Mouse (Mus musculus) MEL (cell line): ENCODE results near the gene Cyp17a1. TPM values are rescaled to one million over a fixed set of nuclear protein-coding genes. Genes with fewer than 3 reads are reported as not detected.

Experiments
- DNase-seq: peaks from one replicate; pipeline ENCODE4 v3.0.0; 2011; ENCODE audit warnings: low read depth, low spot score
- H3K27ac ChIP-seq: 2 replicates; pipeline ENCODE4 v1.5.1; 2012; ENCODE audit warnings: low read depth, mild to moderate bottlenecking, control low read depth, low read length, moderate library complexity; ENCODE audit not compliant: control insufficient read depth
- H3K27me3 ChIP-seq, 2 experiments: fragments of 150-350 bp in 1 of 2; sonication (generic) in 1 of 2; 2 replicates each; pipeline ENCODE4 v1.6.1; 2012; ENCODE audit warnings: low read length in 2 of 2, mild to moderate bottlenecking in 2 of 2, improper control_type of control experiment in 1 of 2, moderate library complexity in 1 of 2; ENCODE audit not compliant: insufficient read depth in 2 of 2, control insufficient read depth in 1 of 2
- H3K36me3 ChIP-seq, 2 experiments: 2 replicates each; pipeline ENCODE4 v1.6.1; 2012 to 2014; ENCODE audit warnings: low read length in 2 of 2, improper control_type of control experiment in 1 of 2, inconsistent platforms in 1 of 2, mild to moderate bottlenecking in 1 of 2; ENCODE audit not compliant: insufficient read depth in 2 of 2, control insufficient read depth in 1 of 2
- H3K4me1 ChIP-seq, 2 experiments: fragments of 150-350 bp in 1 of 2; sonication (generic) in 1 of 2; 2 replicates each; pipeline ENCODE4 v1.6.1; 2012; ENCODE audit warnings: low read length in 2 of 2, improper control_type of control experiment in 1 of 2, mild to moderate bottlenecking in 1 of 2; ENCODE audit not compliant: insufficient read depth in 2 of 2, control insufficient read depth in 1 of 2
- H3K4me3 ChIP-seq, 2 experiments: fragments of 150-350 bp in 1 of 2; sonication (generic) in 1 of 2; 2 replicates each; pipeline ENCODE4 v1.5.1; 2012; ENCODE audit warnings: low read depth in 2 of 2, low read length in 2 of 2, mild to moderate bottlenecking in 2 of 2, moderate library complexity in 2 of 2, control low read depth in 1 of 2, improper control_type of control experiment in 1 of 2; ENCODE audit not compliant: control insufficient read depth in 1 of 2, insufficient read depth in 1 of 2
- H3K79me2 ChIP-seq: 2 replicates; pipeline ENCODE4 v1.6.1; 2012; ENCODE audit warnings: mild to moderate bottlenecking, low read length, moderate library complexity; ENCODE audit not compliant: control insufficient read depth, poor library complexity, insufficient read depth
- H3K9ac ChIP-seq: 2 replicates; pipeline ENCODE4 v1.6.1; 2012; ENCODE audit warnings: low read depth, mild to moderate bottlenecking, control low read depth, low read length, moderate library complexity; ENCODE audit not compliant: control insufficient read depth, poor library complexity, severe bottlenecking
- H3K9me3 ChIP-seq: fragments of 150-350 bp; sonication (generic); replicated peaks from 2 replicates; pipeline ENCODE4 v1.6.1; 2012; ENCODE audit warnings: mild to moderate bottlenecking, low read length, improper control_type of control experiment, moderate library complexity; ENCODE audit not compliant: insufficient read depth
- BHLHE40 ChIP-seq: IDR thresholded peaks from 2 replicates; pipeline ENCODE4 v1.6.1; 2012; ENCODE audit warnings: low read depth, mild to moderate bottlenecking, inconsistent platforms, low read length, improper control_type of control experiment, borderline replicate concordance
- CTCF ChIP-seq, 3 experiments: IDR thresholded peaks in 2 of 3; conservative IDR thresholded peaks in 1 of 3; 2 replicates each; pipeline ENCODE4 v1.5.1; 2011 to 2012; ENCODE audit warnings: low read length in 3 of 3, low read depth in 2 of 3, mild to moderate bottlenecking in 2 of 3, improper control_type of control experiment in 1 of 3, inconsistent platforms in 1 of 3, mixed read lengths in 1 of 3, moderate library complexity in 1 of 3; ENCODE audit not compliant: control insufficient read depth in 1 of 3, insufficient read depth in 1 of 3, poor library complexity in 1 of 3, severe bottlenecking in 1 of 3
- EP300 ChIP-seq, 2 experiments: IDR thresholded peaks; 2 replicates each; pipeline ENCODE4 v1.6.1; 2011; ENCODE audit warnings: improper control_type of control experiment in 2 of 2, low read length in 2 of 2, low read depth in 1 of 2, mild to moderate bottlenecking in 1 of 2
- ETS1 ChIP-seq: IDR thresholded peaks from 2 replicates; pipeline ENCODE4 v1.6.1; 2012; ENCODE audit warnings: low read depth, mild to moderate bottlenecking, inconsistent platforms, low read length, improper control_type of control experiment, moderate library complexity
- GABPA ChIP-seq: IDR thresholded peaks from 2 replicates; pipeline ENCODE4 v1.6.1; 2012; ENCODE audit warnings: low read depth, mild to moderate bottlenecking, inconsistent platforms, low read length, improper control_type of control experiment, moderate library complexity
- KAT2A ChIP-seq: conservative IDR thresholded peaks from 2 replicates; pipeline ENCODE4 v1.6.1; 2012; ENCODE audit warnings: low read depth, low read length, improper control_type of control experiment, inconsistent platforms
- MAFK ChIP-seq: IDR thresholded peaks from 2 replicates; pipeline ENCODE4 v1.6.1; 2011; ENCODE audit warnings: low read depth, mild to moderate bottlenecking, low read length, improper control_type of control experiment, borderline replicate concordance
- MYB ChIP-seq: IDR thresholded peaks from 2 replicates; pipeline ENCODE4 v1.6.1; 2011; ENCODE audit warnings: mild to moderate bottlenecking, low read depth, low read length, improper control_type of control experiment
- MYC ChIP-seq: IDR thresholded peaks from 2 replicates; pipeline ENCODE4 v1.6.1; 2011; ENCODE audit warnings: low read depth, mild to moderate bottlenecking, low read length, improper control_type of control experiment, moderate library complexity
- NRF1 ChIP-seq: IDR thresholded peaks from 2 replicates; pipeline ENCODE4 v1.6.1; 2014; ENCODE audit warnings: low read depth, mild to moderate bottlenecking, inconsistent platforms, low read length, improper control_type of control experiment, moderate library complexity; ENCODE audit not compliant: poor library complexity, insufficient read depth, severe bottlenecking
- RAD21 ChIP-seq: IDR thresholded peaks from 2 replicates; pipeline ENCODE4 v1.6.1; 2011; ENCODE audit warnings: mild to moderate bottlenecking, low read depth, low read length, improper control_type of control experiment
- RCOR1 ChIP-seq: IDR thresholded peaks from 2 replicates; pipeline ENCODE4 v1.6.1; 2012; ENCODE audit warnings: low read depth, mild to moderate bottlenecking, inconsistent platforms, low read length, improper control_type of control experiment
- SMC3 ChIP-seq: IDR thresholded peaks from 2 replicates; pipeline ENCODE4 v1.6.1; 2011; ENCODE audit warnings: low read depth, low read length, improper control_type of control experiment
- TBP ChIP-seq: IDR thresholded peaks from 2 replicates; pipeline ENCODE4 v1.8.0; 2011; ENCODE audit warnings: low read depth, low read length, improper control_type of control experiment
- TCF12 ChIP-seq: IDR thresholded peaks from 2 replicates; pipeline ENCODE4 v1.6.1; 2014; ENCODE audit warnings: low read depth, mild to moderate bottlenecking, inconsistent platforms, low read length, improper control_type of control experiment, moderate library complexity
- UBTF ChIP-seq: IDR thresholded peaks from 2 replicates; pipeline ENCODE4 v1.6.1; 2012; ENCODE audit warnings: low read depth, mild to moderate bottlenecking, inconsistent platforms, low read length, improper control_type of control experiment, moderate library complexity, borderline replicate concordance; ENCODE audit not compliant: insufficient read depth
- USF1 ChIP-seq: IDR thresholded peaks from 2 replicates; pipeline ENCODE4 v1.6.1; 2014; ENCODE audit warnings: low read depth, mild to moderate bottlenecking, inconsistent platforms, low read length, improper control_type of control experiment, moderate library complexity
- USF2 ChIP-seq, 2 experiments: IDR thresholded peaks; 2 replicates each; pipeline ENCODE4 v1.6.1; 2011 to 2012; ENCODE audit warnings: improper control_type of control experiment in 2 of 2, low read length in 2 of 2, borderline replicate concordance in 1 of 2, inconsistent platforms in 1 of 2, low read depth in 1 of 2, mild to moderate bottlenecking in 1 of 2; ENCODE audit not compliant: insufficient read depth in 1 of 2
- ZC3H11A ChIP-seq: IDR thresholded peaks from 2 replicates; pipeline ENCODE4 v1.6.1; 2012; ENCODE audit warnings: low read depth, mild to moderate bottlenecking, inconsistent platforms, low read length, improper control_type of control experiment
- ZKSCAN1 ChIP-seq: IDR thresholded peaks from 2 replicates; pipeline ENCODE4 v1.6.1; 2012; ENCODE audit warnings: low read depth, mild to moderate bottlenecking, inconsistent platforms, low read length, improper control_type of control experiment, moderate library complexity
- ZNF384 ChIP-seq: IDR thresholded peaks from 2 replicates; pipeline ENCODE4 v1.6.1; 2012; ENCODE audit warnings: low read depth, mild to moderate bottlenecking, inconsistent platforms, low read length, improper control_type of control experiment
- polyA plus RNA-seq, 2 experiments: library from polyadenylated mRNA; stranded (reverse) in 1 of 2; unstranded in 1 of 2; fragments of >175 nt in 1 of 2; fragments of >200 nt in 1 of 2; gene quantifications; 2 replicates each; pipeline versions ENCODE4 v1.2.1 to v1.2.4; 2012; ENCODE audit warnings: low replicate concordance in 2 of 2, low read depth in 1 of 2; ENCODE audit not compliant: insufficient read length in 2 of 2, insufficient read depth in 1 of 2, missing spikeins in 1 of 2
- total RNA-seq: library from RNA; depleted of rRNA; stranded (reverse); fragments of 300-350 nt; gene quantifications from 2 replicates; pipeline ENCODE4 v1.2.3, GENCODE M21; 2012

Cyp17a1 gene
- total and polyA plus RNA-seq, 3 experiments, result not detected

- Histone ChIP-seq H3K4me3 (no peak overlapping the region), H3K27me3 (no peaks in the 10 kb centered on the region), H3K27ac (no peak overlapping the region), H3K4me1 (no peaks in the 10 kb centered on the region), H3K9ac (no peak overlapping the region), H3K36me3 (peaks cover 0 to 7% of the 10 kb centered on the region in 2 experiments; a peak in 2 of 4 replicates), H3K79me2 (no peaks in the 10 kb centered on the region), H3K9me3 (no peaks in the 10 kb centered on the region)
- TF ChIP-seq NRF1 (no peak), RAD21 (no peak), SMC3 (no peak), RCOR1 (no peak), MYB (no peak), MYC (no peak), GABPA (no peak), TBP (no peak), MAFK (no peak), CTCF (IDR thresholded peaks at IDR 0.05 in 2 of 3, conservative IDR thresholded peaks at IDR 0.05 in 1 of 3; ENCODE audit: control insufficient read depth in 1 of 3, insufficient read depth in 1 of 3, low read depth in 2 of 3, low read length in 3 of 3, poor library complexity in 1 of 3, severe bottlenecking in 1 of 3) (no peak), BHLHE40 (no peak), USF2 (IDR thresholded peaks at IDR 0.05; ENCODE audit: borderline replicate concordance in 1 of 2, insufficient read depth in 1 of 2, low read depth in 1 of 2, low read length in 2 of 2) (no peak), EP300 (IDR thresholded peaks at IDR 0.05; ENCODE audit: low read depth in 1 of 2, low read length in 2 of 2) (no peak), ETS1 (no peak), UBTF (no peak), ZC3H11A (no peak)
- DNase-seq, result no peak
These were observed 33.9 kb downstream of the Cyp17a1 start for GRCm38 (mm10) chr19:46639053-46639452.

DNA sequence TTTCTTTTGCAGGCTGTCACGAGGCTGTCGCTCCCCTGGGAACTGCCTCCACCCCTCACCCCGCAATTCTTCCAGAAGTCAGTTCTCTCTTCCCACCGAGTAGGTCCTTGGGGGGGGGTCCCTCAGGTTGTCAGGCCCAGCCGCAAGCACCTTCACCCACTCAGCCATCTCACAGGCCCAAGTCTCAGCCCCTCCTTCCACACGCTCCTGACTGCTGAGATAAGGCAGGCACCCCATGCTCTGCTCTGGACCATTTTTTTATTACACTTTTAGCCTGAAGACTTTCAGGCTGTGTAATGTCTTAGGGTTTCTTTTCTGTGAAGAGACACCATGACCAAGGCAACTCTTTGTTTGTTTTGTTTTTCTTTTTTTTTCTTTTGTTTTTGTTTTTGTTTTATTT lies 35.4 kb downstream of the Cyp17a1 start:
- Histone ChIP-seq H3K36me3 (peaks cover 0 to 7% of the 10 kb centered on the region in 2 experiments; a peak in 1 of 4 replicates), H3K9me3 (no peaks in the 10 kb centered on the region)
- TF ChIP-seq TCF12, result no peak
- TF ChIP-seq USF2 (IDR thresholded peaks at IDR 0.05; ENCODE audit: borderline replicate concordance in 1 of 2, insufficient read depth in 1 of 2, low read depth in 1 of 2, low read length in 2 of 2), result no peak
- no peak for TF ChIP-seq ZNF384
- TF ChIP-seq ZKSCAN1, result no peak
- TF ChIP-seq KAT2A, result no peak
- TF ChIP-seq ETS1, result no peak
- TF ChIP-seq USF1, result no peak
- no peak for TF ChIP-seq NRF1
- TF ChIP-seq, all 39 proteins: peak for 0
- Histone ChIP-seq H3K4me1 (no peaks in the 10 kb centered on the region), H3K79me2 (no peaks in the 10 kb centered on the region), H3K27me3 (no peaks in the 10 kb centered on the region), H3K27ac (no peak overlapping the region), H3K9ac (no peak overlapping the region), H3K4me3 (no peak overlapping the region)
- no peak for DNase-seq
